Mouse (Mus musculus): ENCODE measurements at regions not wholly inside any gene's neighbourhood (a gene's known extent, or its start where the extent isn't known, plus 50 kb on each side); places are given as distances from the start of the nearest gene placed in this dataset.

GRCm38 (mm10) chr5:61943376-61943775 is 134.8 kb downstream of the G6pd2 start:
- DNase-seq: no peak

- no peak for DNase-seq
Observed at GRCm38 (mm10) chr5:61985211-61985610, 176.6 kb downstream of the G6pd2 start.

GRCm38 (mm10) chr5:62019506-62019905 is 210.9 kb downstream of the G6pd2 start:
- DNase-seq: no peak

- no peak for DNase-seq
Observed at GRCm38 (mm10) chr5:62020260-62020659, 211.6 kb downstream of the G6pd2 start.

GRCm38 (mm10) chr5:62041475-62041874 is 232.9 kb downstream of the G6pd2 start:
- peak; percentile 30 for DNase-seq

GRCm38 (mm10) chr5:62043678-62044077 is 235.1 kb downstream of the G6pd2 start:
- DNase-seq: peak; percentile 7

GRCm38 (mm10) chr5:62078998-62079397 is 270.4 kb downstream of the G6pd2 start:
- no peak for DNase-seq

- peak; percentile 12 for DNase-seq
Observed at GRCm38 (mm10) chr5:62089538-62089937, 280.9 kb downstream of the G6pd2 start.

- no peak for DNase-seq
Observed at GRCm38 (mm10) chr5:62096052-62096451, 287.4 kb downstream of the G6pd2 start.

- DNase-seq: no peak
Observed at GRCm38 (mm10) chr5:62113226-62113625, 304.6 kb downstream of the G6pd2 start.

- DNase-seq: no peak
Observed at GRCm38 (mm10) chr5:62113664-62114063, 305.0 kb downstream of the G6pd2 start.

- no peak for DNase-seq
Observed at GRCm38 (mm10) chr5:62145178-62145577, 336.6 kb downstream of the G6pd2 start.

- no peak for DNase-seq
Observed at GRCm38 (mm10) chr5:62147399-62147798, 338.8 kb downstream of the G6pd2 start.

GRCm38 (mm10) chr5:62160528-62160927 is 351.9 kb downstream of the G6pd2 start:
- DNase-seq: peak; percentile 5

GRCm38 (mm10) chr5:62192073-62192472 is 383.5 kb downstream of the G6pd2 start:
- no peak for DNase-seq

- DNase-seq: no peak
Observed at GRCm38 (mm10) chr5:62205384-62205783, 396.8 kb downstream of the G6pd2 start.

All from right cerebral cortex, adult 18-20 months (tissue).